Mouse (Mus musculus) adrenal gland, adult 2 months (tissue): ENCODE measurements around the gene Ing4. TPM values are rescaled to one million over a fixed set of nuclear protein-coding genes. Genes with fewer than 3 reads are reported as not detected.
A peak's percentile ranks its signal among the peaks of the same experiment; 100 is the strongest.

ENCODE experiments used
- DNase-seq: peaks from one replicate; pipeline ENCODE4 v3.0.0; 2021
- microRNA-seq, 2 experiments: library from miRNA; unstranded; fragments of <30 nt; microRNA quantifications; one replicate each; pipeline ENCODE4 v1.2.0; 2021
- polyA plus RNA-seq: library from polyadenylated mRNA; depleted of rRNA; stranded (reverse); fragments of >200 nt; gene quantifications from 2 replicates; pipeline ENCODE4 v1.2.3, GENCODE M21; 2012; rRNA removed
- total RNA-seq, 2 experiments: library from RNA; stranded (reverse); gene quantifications; 2 replicates each; pipeline ENCODE4 v1.2.3; 2021

The Ing4 gene
- total and polyA plus RNA-seq, 3 experiments: 37.4 to 60.6 (median 51.0) TPM

DNA sequence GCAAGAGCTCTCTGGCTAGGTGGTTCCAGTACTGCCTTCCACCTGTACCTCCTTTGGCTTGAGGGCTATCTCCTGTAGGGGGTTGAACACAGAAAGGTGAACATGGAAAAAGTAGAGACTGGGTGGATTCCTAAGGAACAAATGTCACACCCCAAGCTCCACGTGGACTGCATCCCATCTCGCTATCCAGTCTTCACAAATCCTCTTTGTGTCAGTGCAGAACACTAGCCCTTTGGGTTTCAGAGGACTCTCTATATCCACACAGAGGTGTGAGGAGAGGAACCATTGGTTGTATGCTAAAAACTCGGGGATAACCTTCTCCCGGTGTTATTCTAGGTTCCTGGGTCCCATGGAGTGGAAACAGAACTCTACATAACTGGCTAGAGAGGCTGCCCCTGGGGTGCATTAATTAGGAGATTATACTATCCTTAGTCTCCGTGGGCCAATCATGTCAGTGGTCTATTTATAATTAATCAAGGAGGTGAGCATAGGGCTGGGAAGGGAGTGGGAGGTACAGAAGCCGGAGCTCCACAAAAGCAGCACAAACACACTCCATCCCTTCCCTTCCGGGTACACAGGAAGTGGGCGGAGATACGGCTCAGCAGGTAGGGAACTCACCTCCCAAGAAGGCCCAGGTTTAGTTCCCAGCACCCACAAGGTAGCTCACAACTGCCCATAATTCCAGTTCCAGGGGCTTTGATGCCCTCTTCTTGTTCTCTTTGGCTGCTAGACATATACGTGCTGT, 51.0 kb downstream of the Ing4 start:
- DNase-seq: no peak

- DNase-seq: no peak
Measured at GRCm38 (mm10) chr6:125092372-125092771, 52.8 kb downstream of the Ing4 start.

DNA sequence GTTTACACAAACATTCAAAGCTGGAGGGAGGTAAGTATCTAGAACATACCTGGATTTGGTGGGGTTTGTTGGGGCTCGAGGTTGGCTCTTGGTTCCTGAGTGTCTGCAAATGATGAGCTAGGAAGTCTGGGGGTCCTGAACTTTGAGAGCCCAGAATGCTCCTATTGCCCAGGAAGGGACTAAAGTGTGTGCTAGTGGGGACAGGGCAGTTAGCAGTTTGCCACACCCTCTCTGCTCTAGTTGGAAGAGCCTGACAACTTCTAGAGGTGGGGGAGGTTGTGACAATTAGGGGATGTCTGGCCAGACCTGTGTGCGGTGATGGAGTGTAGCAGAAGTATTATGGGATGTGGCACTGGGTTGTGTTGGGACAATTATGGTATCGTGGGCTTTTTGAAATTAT, 55.3 kb downstream of the Ing4 start:
- no peak for DNase-seq

DNA sequence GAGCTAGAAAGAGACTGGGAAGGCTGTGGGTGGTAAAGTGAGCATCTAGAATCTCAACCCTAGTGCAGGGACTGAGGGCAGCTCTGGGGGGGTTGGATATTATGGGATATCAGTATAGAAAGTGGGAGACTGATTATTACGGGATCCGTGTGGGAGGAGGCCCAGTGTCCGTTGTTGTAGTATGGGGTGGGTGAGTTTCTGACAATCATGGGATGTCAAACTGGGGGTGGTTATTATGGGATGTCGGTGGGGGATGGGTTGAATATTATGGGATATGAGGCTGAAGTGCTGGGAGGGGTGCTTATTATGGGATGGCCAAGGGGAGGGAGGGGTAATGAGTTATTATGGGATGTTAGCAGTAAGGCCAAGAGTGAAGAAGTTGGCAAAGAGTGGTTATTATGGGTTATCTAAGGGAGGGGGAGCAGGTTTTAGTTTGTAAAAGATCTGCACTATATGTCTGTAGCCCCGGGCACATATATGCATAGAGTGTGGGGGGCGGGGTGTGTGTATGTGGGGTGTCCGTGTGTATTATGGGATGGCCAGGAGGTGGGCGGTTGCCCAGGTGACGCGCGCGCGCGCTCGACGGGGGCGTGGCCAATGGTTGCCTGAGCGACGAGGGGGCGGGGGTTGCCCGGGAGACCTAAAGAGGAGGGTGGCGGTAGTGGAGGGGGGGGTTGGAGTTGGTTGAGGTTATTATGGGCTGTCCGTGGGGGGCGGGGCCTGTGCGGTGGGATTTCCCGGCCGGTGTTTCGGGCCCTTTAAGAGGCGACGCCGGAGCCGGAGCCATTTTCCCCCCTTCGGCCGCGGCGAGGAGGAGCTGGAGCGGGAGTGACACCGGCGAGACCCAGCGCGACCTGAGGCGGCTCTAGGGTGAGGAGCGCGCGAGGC, 56.1 kb downstream of the Ing4 start, which contains the start of gene Chd4:
Gene Chd4, plus strand, starts transcription at position 591 of the 888 bp plus-strand sequence.
- peak; percentile 95 for DNase-seq

GRCm38 (mm10) chr6:125096279-125096596, 56.7 kb downstream of the Ing4 start:
- no peak for DNase-seq

- DNase-seq: peak; percentile 82
Measured at GRCm38 (mm10) chr6:125096597-125097345, 57.2 kb downstream of the Ing4 start.

GRCm38 (mm10) chr6:125097346-125097689, 57.8 kb downstream of the Ing4 start:
- DNase-seq: no peak

DNA sequence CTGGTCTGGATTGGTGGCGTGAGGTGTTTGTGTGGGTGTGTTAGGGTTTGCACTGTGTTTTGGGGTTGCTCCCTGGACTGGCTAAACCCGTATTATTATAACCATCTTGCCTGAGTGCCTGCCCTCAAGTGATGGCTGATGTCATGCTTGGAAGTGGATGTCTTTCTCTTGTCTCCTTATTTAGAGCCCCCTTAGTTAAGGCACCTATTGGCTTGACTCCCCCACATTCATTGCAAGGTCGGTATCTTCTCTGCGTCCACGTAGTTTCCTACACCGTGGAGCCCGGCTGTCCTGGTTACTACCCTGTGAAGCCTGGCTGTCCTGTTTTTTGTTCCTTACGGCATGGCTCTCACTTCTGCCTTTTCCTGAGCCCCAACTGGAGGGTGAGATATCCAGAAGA, 58.4 kb downstream of the Ing4 start:
- no peak for DNase-seq

DNA sequence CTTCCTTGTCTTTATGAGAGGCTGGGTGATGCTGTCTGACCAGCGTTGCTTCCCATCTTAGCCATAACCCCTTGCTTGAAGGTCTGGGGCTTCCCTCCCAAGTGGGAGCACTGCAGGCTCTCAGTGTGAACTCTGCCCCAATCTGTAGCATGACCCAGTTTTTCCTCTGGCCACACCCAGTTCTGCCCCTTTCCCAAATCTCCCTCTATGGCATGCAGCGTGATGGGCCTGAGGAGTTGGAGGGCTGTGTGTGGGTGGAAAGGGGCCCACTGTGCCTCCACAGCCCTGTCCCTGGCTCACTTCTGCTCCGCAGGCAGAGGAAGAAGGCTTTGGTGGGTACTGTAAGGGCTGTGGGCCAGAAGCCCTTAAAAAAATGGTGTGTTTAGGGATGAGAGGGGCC, 59.0 kb downstream of the Ing4 start:
- peak; percentile 47 for DNase-seq

Small RNA genes within 50 kb of the gene (microRNA-seq; reads per million reads assigned to microRNA genes)
- 0.41 to 0.66 reads per million in 2 experiments for gene Mir7045

Other genes with a start within 250 kb of the Ing4 start
- gene Spsb2, start 231.1 kb upstream of the Ing4 start, total RNA-seq: 10 to 100 TPM; 19.6 to 28.0 TPM
- gene Spsb2, start 231.1 kb upstream of the Ing4 start, polyA plus RNA-seq: 34.0 and 40.0 TPM in 2 replicates
- 100 to 1,000 TPM; 385 to 502 TPM for gene Tpi1, start 225.5 kb upstream of the Ing4 start, total RNA-seq
- 237 and 285 TPM in 2 replicates for gene Tpi1, start 225.5 kb upstream of the Ing4 start, polyA plus RNA-seq
- gene Usp5, start 210.3 kb upstream of the Ing4 start, total RNA-seq: 100 to 1,000 TPM; 103 to 132 TPM
- gene Usp5, start 210.3 kb upstream of the Ing4 start, polyA plus RNA-seq: 102 and 111 TPM in 2 replicates
- 1 to 10 TPM; 2.2 to 3.9 TPM for gene Cdca3, start 210.2 kb upstream of the Ing4 start, total RNA-seq
- 5.9 and 8.6 TPM in 2 replicates for gene Cdca3, start 210.2 kb upstream of the Ing4 start, polyA plus RNA-seq
- gene Gnb3, start 199.5 kb upstream of the Ing4 start, total RNA-seq: 10 to 100 TPM in 1 of 2 experiments, 1 to 10 TPM in 1; 6.7 to 12.2 TPM
- 9.2 and 11.9 TPM in 2 replicates for gene Gnb3, start 199.5 kb upstream of the Ing4 start, polyA plus RNA-seq
- gene P3h3, start 182.0 kb upstream of the Ing4 start, total RNA-seq: 10 to 100 TPM; 16.8 to 23.6 TPM
- 42.6 and 48.6 TPM in 2 replicates for gene P3h3, start 182.0 kb upstream of the Ing4 start, polyA plus RNA-seq
- 1 to 10 TPM; 1.1 to 2.5 TPM for gene Gpr162, start 175.8 kb upstream of the Ing4 start, total RNA-seq
- gene Gpr162, start 175.8 kb upstream of the Ing4 start, polyA plus RNA-seq: 1.9 and 2.4 TPM in 2 replicates
- under 1 TPM; 0.31 to 0.55 TPM for gene Cd4, start 151.5 kb upstream of the Ing4 start, total RNA-seq
- gene Cd4, start 151.5 kb upstream of the Ing4 start, polyA plus RNA-seq: 0.52 and 0.61 TPM in 2 replicates
- 1 to 10 TPM; 1.1 to 1.5 TPM for gene Lag3, start 128.1 kb upstream of the Ing4 start, total RNA-seq
- gene Lag3, start 128.1 kb upstream of the Ing4 start, polyA plus RNA-seq: 2.1 and 2.5 TPM in 2 replicates
- gene Ptms, start 119.7 kb upstream of the Ing4 start, total RNA-seq: 100 to 1,000 TPM; 828 to 858 TPM
- gene Ptms, start 119.7 kb upstream of the Ing4 start, polyA plus RNA-seq: 2,208 and 2,873 TPM in 2 replicates
- 100 to 1,000 TPM; 269 to 320 TPM for gene Mlf2, start 108.4 kb upstream of the Ing4 start, total RNA-seq
- gene Mlf2, start 108.4 kb upstream of the Ing4 start, polyA plus RNA-seq: 390 and 451 TPM in 2 replicates
- 100 to 1,000 TPM; 128 to 152 TPM for gene Cops7a, start 74.2 kb upstream of the Ing4 start, total RNA-seq
- gene Cops7a, start 74.2 kb upstream of the Ing4 start, polyA plus RNA-seq: 220 and 384 TPM in 2 replicates
- 1 to 10 TPM in 1 of 2 experiments, under 1 TPM in 1; 0.89 to 2.0 TPM for gene Pianp, start 43.1 kb upstream of the Ing4 start, total RNA-seq
- 4.2 and 9.0 TPM in 2 replicates for gene Pianp, start 43.1 kb upstream of the Ing4 start, polyA plus RNA-seq
- 10 to 100 TPM; 38.5 to 56.9 TPM for gene Zfp384, start 30.6 kb upstream of the Ing4 start, total RNA-seq
- gene Zfp384, start 30.6 kb upstream of the Ing4 start, polyA plus RNA-seq: 70.6 and 98.2 TPM in 2 replicates
- 10 to 100 TPM in 1 of 2 experiments, 1 to 10 TPM in 1; 4.4 to 12.2 TPM for gene Acrbp, start 9.9 kb downstream of the Ing4 start, total RNA-seq
- gene Acrbp, start 9.9 kb downstream of the Ing4 start, polyA plus RNA-seq: 14.0 and 15.9 TPM in 2 replicates
- under 1 TPM; 0.61 to 0.83 TPM for gene Lpar5, start 28.2 kb downstream of the Ing4 start, total RNA-seq
- gene Lpar5, start 28.2 kb downstream of the Ing4 start, polyA plus RNA-seq: 3.1 and 4.3 TPM in 2 replicates
- 100 to 1,000 TPM; 139 to 156 TPM for gene Chd4, start 56.2 kb downstream of the Ing4 start, total RNA-seq
- gene Chd4, start 56.2 kb downstream of the Ing4 start, polyA plus RNA-seq: 54.1 and 58.1 TPM in 2 replicates
- gene Nop2, start 92.1 kb downstream of the Ing4 start, total RNA-seq: 10 to 100 TPM; 40.9 to 51.7 TPM
- 8.0 and 12.0 TPM in 2 replicates for gene Nop2, start 92.1 kb downstream of the Ing4 start, polyA plus RNA-seq
- gene Iffo1, start 105.5 kb downstream of the Ing4 start, total RNA-seq: 10 to 100 TPM; 13.8 to 21.4 TPM
- gene Iffo1, start 105.5 kb downstream of the Ing4 start, polyA plus RNA-seq: 73.1 and 80.0 TPM in 2 replicates
- gene Gapdh, start 126.7 kb downstream of the Ing4 start, total RNA-seq: 1,000 to 10,000 TPM; 2,613 to 2,674 TPM
- 2,736 and 3,470 TPM in 2 replicates for gene Gapdh, start 126.7 kb downstream of the Ing4 start, polyA plus RNA-seq
- 10 to 100 TPM; 20.4 to 25.5 TPM for gene Ncapd2, start 151.9 kb downstream of the Ing4 start, total RNA-seq
- gene Ncapd2, start 151.9 kb downstream of the Ing4 start, polyA plus RNA-seq: 25.2 and 28.7 TPM in 2 replicates
- gene Mrpl51, start 152.0 kb downstream of the Ing4 start, total RNA-seq: 100 to 1,000 TPM; 162 to 208 TPM
- 44.2 and 45.1 TPM in 2 replicates for gene Mrpl51, start 152.0 kb downstream of the Ing4 start, polyA plus RNA-seq
- gene Vamp1, start 175.8 kb downstream of the Ing4 start, total RNA-seq: 10 to 100 TPM; 35.7 to 39.7 TPM
- gene Vamp1, start 175.8 kb downstream of the Ing4 start, polyA plus RNA-seq: 46.2 and 47.0 TPM in 2 replicates
- gene Tapbpl, start 192.1 kb downstream of the Ing4 start, total RNA-seq: 10 to 100 TPM; 11.3 to 15.6 TPM
- gene Tapbpl, start 192.1 kb downstream of the Ing4 start, polyA plus RNA-seq: 12.0 and 12.1 TPM in 2 replicates
- under 1 TPM; 0.43 to 0.73 TPM for gene Cd27, start 197.2 kb downstream of the Ing4 start, total RNA-seq
- gene Cd27, start 197.2 kb downstream of the Ing4 start, polyA plus RNA-seq: 0.74 and 0.88 TPM in 2 replicates
- not detected for gene Tuba3a, start 246.3 kb downstream of the Ing4 start, total RNA-seq
- gene Tuba3a, start 246.3 kb downstream of the Ing4 start, polyA plus RNA-seq: not detected in 2 replicates